Mouse (Mus musculus): ENCODE data around the gene Epb41l1.

- TF ChIP-seq MAFK (IDR thresholded peaks at IDR 0.05; ENCODE audit: insufficient read depth, low read depth, low read length) (no peak), CHD2 (IDR thresholded peaks at IDR 0.05; ENCODE audit: low read depth, low read length) (no peak)
Measured at GRCm38 (mm10) chr2:156381350-156381749, 39.4 kb upstream of the Epb41l1 start.
